8 mouse cellular contexts compared by ENCODE assay signal in the genomic region with DNA sequence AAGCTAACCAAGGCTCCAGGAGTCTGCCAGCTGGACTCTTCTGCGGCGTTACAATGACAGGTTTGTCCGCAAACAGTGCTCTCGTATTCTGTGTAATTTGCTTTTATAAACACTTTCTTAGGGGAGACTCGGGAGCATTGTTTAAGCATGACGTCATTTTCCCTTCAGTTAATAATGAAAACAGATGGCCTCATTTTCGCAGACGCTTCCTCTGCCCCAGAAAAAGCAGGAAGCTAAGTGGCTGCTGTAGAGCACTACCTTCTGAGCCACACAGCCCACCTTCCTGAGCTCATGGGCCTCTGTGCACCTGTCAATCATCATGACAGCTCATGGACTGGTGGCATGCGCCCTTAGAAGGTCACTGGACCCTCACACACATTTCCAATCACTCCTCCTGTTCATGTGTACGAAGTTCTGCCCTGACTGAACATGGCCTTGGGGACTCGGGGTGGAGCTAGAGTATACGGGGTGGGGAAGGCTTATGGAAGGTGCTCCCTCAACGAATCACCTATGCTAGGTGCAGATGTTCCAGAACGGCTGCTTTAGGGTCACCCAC.
DNase-seq lines count a peak whose midpoint lies in the region; ATAC-seq lines count a peak whose summit lies in the region.

No protein-coding gene starts in this region.

- no peaks in the 10 kb centered on the region for H3K27me3 ChIP-seq in embryonic facial prominence, embryonic 13.5 days
- H3K27me3 ChIP-seq in hindbrain, embryonic 11.5 days (ENCODE audit: control insufficient read depth, insufficient read depth, low read length), result no peaks in the 10 kb centered on the region

- no peaks in the 10 kb centered on the region for H3K36me3 ChIP-seq in embryonic facial prominence, embryonic 13.5 days
- no peaks in the 10 kb centered on the region for H3K36me3 ChIP-seq in hindbrain, embryonic 11.5 days (ENCODE audit: control insufficient read depth, insufficient read depth, low read length)

- peak; percentile 80 for DNase-seq in Muller cell, postnatal 12 days (ENCODE audit: inconsistent ontology term)
- DNase-seq in hindbrain, embryonic 11.5 days (ENCODE audit: low spot score), result peak; percentile 47
- peak; percentile 17 for DNase-seq in lung, postnatal 25 days (ENCODE audit: low spot score)
- DNase-seq in ovary, postnatal 10 days (ENCODE audit: low spot score), result no peak
- no peak for DNase-seq in cerebellum, adult 11 months
- DNase-seq in cerebellum, postnatal 36 days, result no peak

- peaks cover 12% of the 10 kb centered on the region for H3K4me1 ChIP-seq in embryonic facial prominence, embryonic 13.5 days
- H3K4me1 ChIP-seq in hindbrain, embryonic 11.5 days (replicated peaks; ENCODE audit: control insufficient read depth, insufficient read depth, low read length), result peaks cover 2% of the 10 kb centered on the region; the same call in 1 of the 2 replicates

- WGBS in embryonic facial prominence, embryonic 13.5 days, result 34% methylated on average over 14 of the region's 14 CpGs
- 52% methylated on average over 14 of the region's 14 CpGs for WGBS in hindbrain, embryonic 11.5 days

- H3K4me2 ChIP-seq in embryonic facial prominence, embryonic 13.5 days, result peak overlapping the region; percentile 41
- H3K4me2 ChIP-seq in hindbrain, embryonic 11.5 days (replicated peaks; ENCODE audit: low read depth, low read length), result no peak overlapping the region

- no peak overlapping the region for H3K27ac ChIP-seq in embryonic facial prominence, embryonic 13.5 days
- H3K27ac ChIP-seq in hindbrain, embryonic 11.5 days (ENCODE audit: low read depth, low read length), result no peak overlapping the region

- no peak overlapping the region for H3K9ac ChIP-seq in embryonic facial prominence, embryonic 13.5 days
- no peak overlapping the region for H3K9ac ChIP-seq in hindbrain, embryonic 11.5 days (ENCODE audit: low read depth, low read length)

- H3K4me3 ChIP-seq in embryonic facial prominence, embryonic 13.5 days, result no peak overlapping the region
- no peak overlapping the region for H3K4me3 ChIP-seq in hindbrain, embryonic 11.5 days (ENCODE audit: low read depth, low read length)

- H3K9me3 ChIP-seq in embryonic facial prominence, embryonic 13.5 days, result no peaks in the 10 kb centered on the region
- no peaks in the 10 kb centered on the region for H3K9me3 ChIP-seq in hindbrain, embryonic 11.5 days (ENCODE audit: control insufficient read depth, low read length)

- ATAC-seq in embryonic facial prominence, embryonic 13.5 days (ENCODE audit: insufficient number of reproducible peaks, insufficient read depth, low FRiP score, low TSS enrichment, low read depth), result 0 out of 2 replicates have a peak, but pooled peaks have one; percentile 29
- ATAC-seq in hindbrain, embryonic 11.5 days (ENCODE audit: low FRiP score), result peak; percentile 78
- ATAC-seq in inflammation-experienced regulatory T-cells, adult 6 months, result no peak

Comparison
In these comparisons a context has a peak if more than half of its experiments do, and no peak if none do; other contexts are left out.
1. DNase-seq: peak in Muller cell, postnatal 12 days (single experiment), hindbrain, embryonic 11.5 days (single experiment) and lung, postnatal 25 days (single experiment); none in ovary, postnatal 10 days (single experiment), cerebellum, adult 11 months (single experiment) and cerebellum, postnatal 36 days (0 of 2).